Mouse (Mus musculus): Measurements from ENCODE around the gene Cidec. TPM values are rescaled to one million over a fixed set of nuclear protein-coding genes. Genes with fewer than 3 reads are reported as not detected.

Cidec gene
- total RNA-seq, 1 experiment from 2014 or later = not detected

DNA sequence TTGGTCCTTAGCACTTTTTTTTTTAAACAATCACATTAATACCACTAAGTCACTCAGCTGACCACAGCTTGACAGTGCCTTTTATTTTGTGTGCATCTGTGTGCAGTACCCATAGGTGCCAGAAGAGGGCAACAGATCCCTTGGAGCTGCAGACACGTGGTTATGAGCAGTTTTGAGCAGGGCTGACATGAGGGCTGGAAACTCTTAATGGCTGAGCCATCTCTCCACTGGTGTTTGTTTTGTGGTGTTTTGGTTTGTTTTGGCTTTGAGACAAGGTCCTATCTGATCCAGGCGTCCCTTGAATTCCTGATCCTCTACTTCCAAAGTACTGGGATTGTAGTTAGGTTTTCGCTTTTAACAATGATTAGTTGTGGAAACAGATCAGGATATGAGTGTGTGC, 8.2 kb downstream of the Cidec start:
- peak; percentile 42 to 52; a peak in 2 of 4 replicates for ATAC-seq (replicated peaks in 1 of 2; ENCODE audit: insufficient read depth in 1 of 2, low FRiP score in 2 of 2, low TSS enrichment in 1 of 2, low read depth in 1 of 2, poor library complexity in 2 of 2, severe bottlenecking in 2 of 2)

GRCm38 (mm10) chr6:113426696-113427095, 8.9 kb downstream of the Cidec start:
- no peak for ATAC-seq (replicated peaks in 1 of 2; ENCODE audit: insufficient read depth in 1 of 2, low FRiP score in 2 of 2, low TSS enrichment in 1 of 2, low read depth in 1 of 2, poor library complexity in 2 of 2, severe bottlenecking in 2 of 2)

- ATAC-seq (replicated peaks in 1 of 2; ENCODE audit: insufficient read depth in 1 of 2, low FRiP score in 2 of 2, low TSS enrichment in 1 of 2, low read depth in 1 of 2, poor library complexity in 2 of 2, severe bottlenecking in 2 of 2) = no peak
Measured at GRCm38 (mm10) chr6:113424187-113424586, 11.4 kb downstream of the Cidec start.

GRCm38 (mm10) chr6:113423000-113423399, 12.6 kb downstream of the Cidec start:
- no peak for ATAC-seq (replicated peaks in 1 of 2; ENCODE audit: insufficient read depth in 1 of 2, low FRiP score in 2 of 2, low TSS enrichment in 1 of 2, low read depth in 1 of 2, poor library complexity in 2 of 2, severe bottlenecking in 2 of 2)

- ATAC-seq (replicated peaks in 1 of 2; ENCODE audit: insufficient read depth in 1 of 2, low FRiP score in 2 of 2, low TSS enrichment in 1 of 2, low read depth in 1 of 2, poor library complexity in 2 of 2, severe bottlenecking in 2 of 2) = peak; percentile 96 to 98
Measured at GRCm38 (mm10) chr6:113419199-113419587, 16.4 kb downstream of the Cidec start, which contains the start of gene Rpusd3. TSS of gene Rpusd3 (minus strand) at chr6:113419340.

GRCm38 (mm10) chr6:113418441-113419198, 16.9 kb downstream of the Cidec start:
- peak; percentile 26 to 33 for ATAC-seq (replicated peaks in 1 of 2; ENCODE audit: insufficient read depth in 1 of 2, low FRiP score in 2 of 2, low TSS enrichment in 1 of 2, low read depth in 1 of 2, poor library complexity in 2 of 2, severe bottlenecking in 2 of 2)

GRCm38 (mm10) chr6:113416416-113416815, 19.1 kb downstream of the Cidec start:
- no peak for ATAC-seq (replicated peaks in 1 of 2; ENCODE audit: insufficient read depth in 1 of 2, low FRiP score in 2 of 2, low TSS enrichment in 1 of 2, low read depth in 1 of 2, poor library complexity in 2 of 2, severe bottlenecking in 2 of 2)

DNA sequence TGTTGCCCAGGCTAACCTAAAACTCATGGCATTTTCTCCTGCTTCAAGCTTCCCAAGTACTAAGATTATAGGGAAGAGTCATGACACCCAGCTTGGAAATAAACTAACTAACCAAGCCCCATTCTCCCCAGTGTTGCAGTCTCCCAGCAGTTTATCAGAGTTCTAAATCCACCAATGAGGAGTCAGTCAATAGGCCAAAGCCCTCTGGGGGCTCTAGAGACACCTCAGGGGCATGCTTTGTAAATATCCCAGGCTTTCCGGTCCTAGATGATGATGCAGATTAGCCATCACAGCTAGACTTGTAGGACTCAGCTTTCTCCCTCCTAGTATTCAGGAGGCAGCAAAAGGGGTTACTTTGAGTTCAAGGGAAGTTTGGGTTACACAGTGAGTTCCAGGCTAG, 25.6 kb downstream of the Cidec start:
- no peak for ATAC-seq (replicated peaks in 1 of 2; ENCODE audit: insufficient read depth in 1 of 2, low FRiP score in 2 of 2, low TSS enrichment in 1 of 2, low read depth in 1 of 2, poor library complexity in 2 of 2, severe bottlenecking in 2 of 2)

DNA sequence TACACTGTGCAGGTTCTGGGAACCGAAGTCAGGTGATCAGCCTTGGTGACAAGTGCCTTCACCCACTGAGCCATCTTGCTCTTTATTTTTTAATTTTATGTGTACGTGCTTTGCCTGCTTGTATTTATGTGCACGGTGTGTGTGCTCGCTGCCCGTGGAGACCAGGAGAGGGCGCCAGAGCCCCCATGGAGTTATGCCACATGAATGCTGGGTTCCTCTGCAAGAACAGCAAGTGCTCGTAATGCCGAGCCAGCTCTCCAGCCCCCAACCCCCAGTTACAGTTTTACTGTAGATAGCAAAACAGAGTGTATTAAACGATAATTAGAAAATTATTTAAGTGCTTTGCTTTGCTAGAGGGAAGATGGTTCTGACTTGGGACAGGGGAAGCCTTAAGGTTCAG, 28.9 kb downstream of the Cidec start:
- ATAC-seq (replicated peaks in 1 of 2; ENCODE audit: insufficient read depth in 1 of 2, low FRiP score in 2 of 2, low TSS enrichment in 1 of 2, low read depth in 1 of 2, poor library complexity in 2 of 2, severe bottlenecking in 2 of 2) = no peak

DNA sequence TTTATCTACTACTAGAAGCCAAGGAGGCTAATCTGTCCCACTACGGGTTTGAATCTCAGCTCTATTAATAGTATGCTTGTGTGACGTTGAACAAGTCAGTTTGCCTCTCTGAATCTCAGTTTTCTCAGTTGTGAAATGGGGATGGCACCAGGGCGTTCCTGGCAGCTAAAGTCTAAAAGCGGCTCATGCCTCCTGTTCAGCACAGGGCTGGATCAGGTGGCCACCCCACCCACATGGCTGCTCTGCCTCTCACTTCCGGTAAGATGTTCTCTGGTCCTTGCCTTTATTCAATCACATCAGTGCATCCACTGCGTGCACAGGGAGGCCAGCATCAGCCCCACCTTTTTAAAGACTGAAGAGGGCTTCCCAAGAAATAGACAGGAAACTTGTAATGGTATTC, 30.1 kb downstream of the Cidec start:
- no peak for ATAC-seq (replicated peaks in 1 of 2; ENCODE audit: insufficient read depth in 1 of 2, low FRiP score in 2 of 2, low TSS enrichment in 1 of 2, low read depth in 1 of 2, poor library complexity in 2 of 2, severe bottlenecking in 2 of 2)

- ATAC-seq (replicated peaks in 1 of 2; ENCODE audit: insufficient read depth in 1 of 2, low FRiP score in 2 of 2, low TSS enrichment in 1 of 2, low read depth in 1 of 2, poor library complexity in 2 of 2, severe bottlenecking in 2 of 2) = no peak
Measured at GRCm38 (mm10) chr6:113404649-113405448, 30.7 kb downstream of the Cidec start.

- no peak for ATAC-seq (replicated peaks in 1 of 2; ENCODE audit: insufficient read depth in 1 of 2, low FRiP score in 2 of 2, low TSS enrichment in 1 of 2, low read depth in 1 of 2, poor library complexity in 2 of 2, severe bottlenecking in 2 of 2)
Measured at GRCm38 (mm10) chr6:113402094-113402493, 33.5 kb downstream of the Cidec start.

- no peak for ATAC-seq (replicated peaks in 1 of 2; ENCODE audit: insufficient read depth in 1 of 2, low FRiP score in 2 of 2, low TSS enrichment in 1 of 2, low read depth in 1 of 2, poor library complexity in 2 of 2, severe bottlenecking in 2 of 2)
Measured at GRCm38 (mm10) chr6:113396270-113397030, 39.1 kb downstream of the Cidec start.

DNA sequence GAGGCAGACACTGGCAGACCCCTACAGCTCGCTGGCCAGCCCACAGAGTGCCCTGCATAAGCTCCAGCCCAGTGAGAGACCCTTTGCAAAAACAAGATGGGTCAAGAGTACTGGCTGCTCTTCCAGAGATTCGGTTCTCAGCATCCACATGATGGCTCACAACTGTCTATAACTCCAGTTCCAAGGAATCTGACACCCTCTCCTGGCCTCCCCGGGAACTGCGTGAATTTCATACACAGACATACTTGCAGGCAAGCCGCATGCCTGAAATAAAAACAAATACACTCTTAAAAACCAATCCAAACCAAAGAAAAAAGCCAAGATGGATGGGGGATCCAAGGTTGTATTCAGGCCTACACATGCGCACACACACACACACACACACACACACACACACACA, 40.1 kb downstream of the Cidec start:
- ATAC-seq (replicated peaks in 1 of 2; ENCODE audit: insufficient read depth in 1 of 2, low FRiP score in 2 of 2, low TSS enrichment in 1 of 2, low read depth in 1 of 2, poor library complexity in 2 of 2, severe bottlenecking in 2 of 2) = no peak

DNA sequence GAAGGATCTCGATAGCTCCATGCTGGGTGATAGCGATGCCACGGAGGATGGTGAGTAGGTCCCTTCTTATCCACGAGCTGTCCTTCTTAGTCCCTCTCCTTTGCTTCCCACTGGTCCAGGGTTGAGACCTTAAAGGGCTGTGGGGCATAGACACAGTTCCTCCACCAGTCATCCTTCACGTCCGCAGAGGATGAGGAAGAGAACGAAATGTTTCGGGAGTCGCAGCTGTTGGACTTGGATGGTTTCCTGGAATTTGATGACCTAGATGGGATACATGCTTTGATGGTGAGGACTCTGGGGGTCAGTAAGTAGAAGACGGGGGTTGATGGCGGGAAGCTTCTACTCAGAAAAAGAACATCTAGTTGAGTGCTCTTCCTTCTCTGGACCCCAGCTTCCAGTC, 40.7 kb downstream of the Cidec start:
- ATAC-seq (replicated peaks in 1 of 2; ENCODE audit: insufficient read depth in 1 of 2, low FRiP score in 2 of 2, low TSS enrichment in 1 of 2, low read depth in 1 of 2, poor library complexity in 2 of 2, severe bottlenecking in 2 of 2) = no peak

DNA sequence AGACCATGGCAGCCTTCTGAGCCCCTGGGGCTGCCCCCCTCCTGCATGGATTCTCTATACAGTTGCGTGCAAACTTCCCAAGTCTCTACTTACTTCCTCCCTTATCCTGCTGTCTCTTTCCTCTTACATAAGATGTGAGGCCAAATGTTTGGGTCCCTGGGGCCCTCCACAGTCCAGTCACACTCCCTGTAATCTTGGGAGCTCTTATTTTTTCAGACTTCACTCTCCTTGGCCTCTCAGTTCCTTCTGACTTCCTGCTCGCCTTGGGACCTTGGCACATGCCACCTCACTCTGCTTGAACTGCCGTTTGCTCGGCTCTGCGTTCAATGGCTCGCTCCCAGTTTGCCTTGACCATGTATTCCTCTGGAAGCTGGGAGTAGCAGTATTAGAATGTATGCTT, 41.6 kb downstream of the Cidec start:
- no peak for ATAC-seq (replicated peaks in 1 of 2; ENCODE audit: insufficient read depth in 1 of 2, low FRiP score in 2 of 2, low TSS enrichment in 1 of 2, low read depth in 1 of 2, poor library complexity in 2 of 2, severe bottlenecking in 2 of 2)

DNA sequence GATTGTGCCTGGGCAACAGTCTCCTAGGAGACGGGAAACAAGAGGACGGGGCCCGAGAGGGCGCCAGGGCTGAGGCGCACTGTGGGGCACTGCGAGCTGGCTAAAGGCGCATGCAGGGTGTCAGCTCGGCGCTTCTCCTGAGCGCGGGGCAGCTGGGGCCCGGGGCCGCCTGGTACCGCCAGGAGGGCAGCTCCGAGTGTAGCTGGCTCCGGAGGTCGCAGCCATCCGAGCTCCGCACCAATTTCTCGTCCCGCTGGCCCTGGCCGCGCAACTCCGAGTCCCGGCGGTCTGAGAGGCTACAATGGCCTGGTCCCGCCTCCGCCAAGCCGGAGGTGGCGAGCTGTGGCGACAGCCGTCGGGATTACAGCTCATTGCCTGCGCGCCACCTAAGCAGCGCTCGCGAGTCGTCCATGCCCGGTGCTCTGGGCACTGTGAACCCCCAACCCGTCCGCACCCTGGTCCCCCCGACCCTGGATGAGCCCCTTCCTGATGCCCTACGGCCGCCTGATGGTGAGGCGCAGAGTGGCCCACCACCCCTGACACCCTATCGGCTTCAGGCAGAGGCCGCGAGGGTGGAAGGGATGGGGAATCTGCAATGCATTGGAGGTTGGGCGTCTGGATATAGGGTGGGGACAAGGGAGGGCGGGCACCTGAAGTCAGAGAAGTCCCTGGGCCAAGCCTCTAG, 43.0 kb downstream of the Cidec start:
- peak; percentile 63 to 74 for ATAC-seq (replicated peaks in 1 of 2; ENCODE audit: insufficient read depth in 1 of 2, low FRiP score in 2 of 2, low TSS enrichment in 1 of 2, low read depth in 1 of 2, poor library complexity in 2 of 2, severe bottlenecking in 2 of 2)

Measured in hematopoietic stem cell, adult 5-6 weeks (primary cell).